Mouse (Mus musculus): Measurements from ENCODE around the gene Unc119b. TPM values are rescaled to one million over a fixed set of nuclear protein-coding genes. Genes with fewer than 3 reads are reported as not detected.
"Not testable (repeated sequence)": the region's sequence is repeated elsewhere in the genome, so short reads cannot be mapped to it uniquely, and the experiment has no call there.

Unc119b gene
- total RNA-seq, 2 experiments from 2014 or later, result 8.1 to 16.4 TPM

DNA sequence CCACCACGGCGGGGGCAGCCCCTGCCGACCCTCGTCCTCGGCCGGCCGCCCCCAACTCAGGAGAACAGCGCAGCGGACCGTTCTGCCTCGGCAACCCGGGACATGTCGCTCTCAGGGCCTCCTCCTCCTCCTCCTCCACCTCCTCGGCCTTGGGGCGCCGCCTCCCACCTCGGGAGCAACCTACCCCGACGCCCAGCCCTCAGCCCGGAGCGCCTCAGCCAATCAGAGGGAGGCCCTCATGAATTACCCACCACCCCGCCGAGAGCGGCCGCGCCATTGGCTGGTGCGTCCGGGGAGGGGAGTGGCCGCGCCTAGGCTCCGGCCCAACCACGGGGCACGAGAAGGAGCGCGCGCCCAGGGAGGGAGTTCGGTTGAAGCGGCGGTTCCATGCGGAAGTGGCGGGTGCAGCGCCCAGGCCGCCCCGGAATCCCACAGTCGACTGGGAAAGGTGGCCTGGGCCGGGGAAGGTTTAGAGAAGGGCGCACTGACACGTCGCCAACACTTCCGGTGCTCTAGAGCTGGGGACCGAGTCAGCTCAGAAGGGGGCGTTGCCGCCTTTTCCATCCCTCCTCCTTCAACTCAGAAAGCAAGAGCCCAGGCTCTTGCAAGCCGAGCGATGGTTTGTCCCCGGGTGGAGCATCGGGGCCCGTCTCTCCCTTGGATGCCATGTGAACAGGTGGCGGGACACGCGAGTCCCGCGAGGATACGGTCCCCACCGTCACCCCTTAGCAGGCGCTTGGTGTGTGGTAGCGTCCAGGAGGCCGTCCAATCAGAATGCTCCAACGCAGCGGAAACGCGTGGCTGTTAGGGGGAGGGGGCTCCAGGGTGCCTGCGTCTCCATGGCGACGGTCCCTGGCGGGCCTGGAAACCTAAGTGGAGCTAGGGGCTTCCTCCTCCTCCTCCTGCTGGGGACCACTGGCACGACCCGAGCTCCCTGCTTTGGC, 23.5 kb upstream of the Unc119b start, which contains the start of gene Mlec:
Gene Mlec (minus strand): TSS at position 140 of the 944 bp plus-strand sequence.
- peak; percentile 79 for ATAC-seq (replicated peaks; ENCODE audit: poor library complexity, severe bottlenecking)

DNA sequence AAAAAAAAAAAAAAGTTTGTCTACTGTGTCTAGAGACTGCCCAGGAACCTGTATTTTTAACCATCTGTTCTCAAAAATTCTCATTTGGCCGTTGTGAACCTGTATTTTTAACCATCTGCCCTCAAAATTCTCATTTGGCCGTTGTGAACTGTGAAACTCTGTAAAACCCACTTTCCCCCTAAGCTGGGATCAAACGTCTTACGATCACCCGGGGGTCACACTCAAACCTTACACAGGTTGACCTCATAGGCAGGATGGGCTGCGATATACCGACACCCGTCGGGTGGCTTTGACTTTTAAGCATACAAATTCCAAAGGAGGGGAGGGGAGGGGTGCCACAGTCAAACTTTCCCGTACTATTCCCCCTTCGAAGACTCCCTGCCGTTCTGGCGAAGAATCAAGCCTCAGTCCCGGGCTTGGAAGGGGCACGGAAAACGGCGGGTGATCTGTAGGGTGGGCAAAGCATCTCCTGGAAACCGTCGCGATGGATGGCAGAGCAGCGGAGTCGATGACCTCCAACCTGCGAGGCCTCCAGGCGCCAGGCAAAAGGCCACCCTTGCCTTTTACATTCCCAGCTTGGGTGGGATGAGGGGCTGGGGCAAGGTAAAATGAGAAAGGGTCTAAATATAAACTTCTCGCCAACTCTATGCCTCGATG, 22.3 kb upstream of the Unc119b start:
- ATAC-seq (replicated peaks; ENCODE audit: poor library complexity, severe bottlenecking), result no peak

DNA sequence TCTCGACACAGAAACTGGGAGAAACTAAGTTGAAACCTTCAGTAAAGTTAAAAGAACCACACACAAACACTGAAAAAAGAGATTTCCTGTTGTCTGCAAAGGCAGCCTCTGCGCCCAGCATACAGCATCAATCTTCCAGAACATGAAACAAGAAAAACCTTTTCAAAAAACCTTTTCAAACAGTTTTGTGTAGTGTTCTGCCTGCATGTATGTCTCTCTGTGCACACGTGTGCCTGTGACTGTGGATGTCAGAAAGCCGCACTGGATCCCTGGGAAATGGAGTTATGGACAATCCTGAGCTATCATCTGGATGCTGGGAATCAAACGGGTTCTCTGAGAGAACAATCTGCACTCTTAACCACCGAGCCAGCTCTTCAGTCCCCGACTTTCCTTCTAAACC, 21.6 kb upstream of the Unc119b start:
- no peak for ATAC-seq (replicated peaks; ENCODE audit: poor library complexity, severe bottlenecking)

DNA sequence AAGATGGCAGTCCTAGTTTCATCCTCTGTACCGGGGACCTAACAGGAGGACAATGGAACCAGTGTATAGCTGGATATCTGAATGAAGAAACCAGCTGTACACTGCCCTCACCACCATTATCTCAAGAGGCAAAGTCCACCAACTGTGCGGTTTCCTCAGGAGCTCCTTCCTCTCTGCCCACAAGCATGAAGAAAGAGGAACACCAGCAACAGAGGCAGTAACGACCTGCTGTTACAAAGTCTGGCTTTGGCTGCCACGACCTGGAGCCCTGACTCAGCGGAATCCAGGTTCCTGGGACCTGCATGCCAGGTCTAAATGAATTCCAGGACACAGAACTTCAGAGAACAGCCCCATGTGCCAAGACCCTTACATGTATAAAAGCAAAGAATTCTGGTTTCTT, 21.1 kb upstream of the Unc119b start:
- peak; percentile 57 for ATAC-seq (replicated peaks; ENCODE audit: poor library complexity, severe bottlenecking)

DNA sequence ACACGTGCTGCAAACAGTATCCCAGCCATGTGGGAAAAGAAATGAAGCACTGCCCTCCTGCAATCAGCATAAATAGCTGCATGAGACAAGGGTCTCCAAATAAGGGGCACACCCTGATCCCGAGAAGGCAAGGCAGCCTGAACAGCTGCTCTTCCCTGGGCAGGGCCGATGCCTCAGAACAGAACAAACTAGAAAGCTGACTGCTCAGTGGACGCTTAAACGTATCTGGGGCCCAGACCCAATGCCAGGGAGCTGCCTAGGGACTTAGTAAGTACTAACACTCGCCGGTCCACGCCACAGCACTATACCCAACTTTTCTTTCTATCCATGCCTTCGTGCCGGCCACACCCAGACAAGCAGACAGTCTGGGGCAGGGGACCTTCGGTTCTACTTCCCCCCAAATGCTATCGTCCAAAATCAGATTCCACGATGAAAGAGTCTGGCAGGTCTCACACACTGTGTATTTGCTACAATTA, 20.4 kb upstream of the Unc119b start:
- no peak for ATAC-seq (replicated peaks; ENCODE audit: poor library complexity, severe bottlenecking)

DNA sequence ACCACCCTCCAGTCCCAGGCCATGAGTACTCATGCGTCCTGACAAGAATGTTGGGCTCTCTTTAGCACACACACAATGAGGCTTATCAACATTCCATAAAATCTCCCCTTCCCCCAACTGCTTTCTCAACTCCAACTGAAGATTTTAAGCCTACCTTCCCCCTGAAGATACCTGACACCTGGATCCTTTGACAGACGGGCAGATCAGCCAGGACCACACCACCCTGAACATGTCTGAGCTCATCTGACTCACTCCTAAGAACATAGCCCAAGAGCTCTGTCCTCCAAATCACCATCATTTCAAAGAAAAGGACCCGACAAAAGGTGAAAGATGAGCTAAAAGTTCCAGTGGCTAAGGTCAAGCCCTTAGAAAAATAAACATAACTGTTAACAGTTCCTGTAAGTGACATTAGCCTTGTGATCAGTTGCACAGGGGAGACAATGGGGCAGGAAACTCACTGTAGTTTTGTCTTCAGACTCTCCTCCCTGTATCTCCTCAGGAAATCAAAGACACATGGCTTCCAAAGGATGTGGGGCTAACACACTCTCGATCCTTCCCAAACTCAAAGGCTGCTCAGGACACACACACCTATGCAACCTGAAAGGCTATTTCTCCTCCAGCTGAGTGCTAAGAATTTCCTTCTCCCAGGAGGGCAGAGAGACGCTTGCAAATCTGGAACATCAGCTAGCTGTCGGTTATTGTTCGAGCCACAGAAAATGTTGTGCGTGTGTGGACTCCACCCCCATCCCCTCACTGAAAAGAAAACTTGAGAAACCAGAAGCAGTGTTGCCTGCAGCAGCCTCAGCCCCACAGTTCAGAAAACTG, 17.6 kb upstream of the Unc119b start:
- ATAC-seq (replicated peaks; ENCODE audit: poor library complexity, severe bottlenecking), result no peak

DNA sequence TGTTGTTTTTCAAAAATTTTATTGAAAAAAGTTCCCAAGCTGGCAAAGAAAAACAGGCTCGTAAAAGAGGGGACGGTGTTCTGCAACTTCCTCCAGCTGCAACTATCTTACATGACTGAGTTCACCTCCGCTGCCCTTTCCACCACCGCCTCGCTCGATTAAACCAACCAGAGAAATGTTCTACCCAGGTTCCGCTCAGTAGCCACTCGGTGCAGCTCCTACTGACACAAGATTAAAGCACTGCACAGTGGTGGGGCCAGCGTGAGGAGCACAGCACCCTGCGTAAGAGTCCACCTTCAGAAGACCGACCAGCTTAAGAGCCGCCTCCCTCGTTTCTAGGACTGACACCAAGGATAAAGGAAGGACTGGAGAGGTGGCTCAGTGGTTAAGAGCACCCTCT, 16.7 kb upstream of the Unc119b start:
- ATAC-seq (replicated peaks; ENCODE audit: poor library complexity, severe bottlenecking), result no peak

DNA sequence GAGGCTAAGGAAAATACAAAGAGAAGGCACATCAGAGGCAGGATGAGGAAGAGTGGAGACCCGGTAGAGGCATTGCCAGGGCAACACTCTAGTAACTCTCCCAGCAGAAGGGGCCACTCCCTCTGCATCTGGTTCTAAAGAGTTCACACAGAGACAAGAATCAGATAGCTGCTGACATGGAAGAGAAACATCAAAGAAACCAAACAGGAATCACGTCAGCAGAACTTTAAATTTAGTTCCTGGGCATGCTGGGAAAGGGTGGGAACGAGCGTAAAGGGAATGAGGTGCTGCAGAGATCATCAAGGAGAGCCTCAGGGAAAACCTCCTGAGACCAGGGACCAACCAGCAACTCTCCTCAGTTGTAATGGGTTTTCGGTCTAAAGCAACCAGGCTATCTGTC, 16.2 kb upstream of the Unc119b start:
- ATAC-seq (replicated peaks; ENCODE audit: poor library complexity, severe bottlenecking), result no peak

DNA sequence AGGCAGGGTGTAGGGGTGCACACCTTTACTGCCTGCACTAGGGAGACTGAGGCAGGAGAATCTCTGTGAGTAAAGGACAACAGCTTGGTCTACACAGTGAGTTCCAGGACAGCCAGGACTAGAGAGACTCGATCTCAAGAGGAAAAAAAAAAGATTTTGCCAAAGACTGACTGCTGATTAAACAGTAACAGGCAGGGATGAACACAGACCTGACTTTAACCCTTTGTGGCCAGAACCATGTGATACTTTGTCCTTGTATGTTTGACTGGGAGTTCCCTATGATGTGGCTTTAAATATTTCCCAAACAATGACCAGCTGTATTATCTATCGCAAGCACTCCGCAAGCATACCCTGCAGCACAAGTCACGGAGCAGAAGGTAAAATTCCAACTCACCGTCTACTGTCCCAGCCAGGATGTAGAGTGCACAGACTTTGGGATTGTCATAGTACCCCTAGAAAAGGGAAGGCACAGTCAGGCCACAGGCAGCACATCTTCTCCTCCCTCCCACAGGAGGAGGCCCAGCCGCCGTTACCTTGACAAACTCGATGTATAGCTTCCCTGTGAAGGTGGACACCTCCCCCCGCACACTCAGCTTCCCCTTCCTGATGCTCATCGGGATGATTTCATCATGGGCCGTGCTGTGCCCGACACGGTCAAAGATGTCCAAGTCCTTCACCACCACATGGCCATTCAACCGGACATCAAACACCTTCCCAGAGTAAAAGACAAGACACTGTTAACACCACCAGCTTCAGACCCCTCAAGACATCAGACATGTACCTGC, 15.1 kb upstream of the Unc119b start:
- ATAC-seq (replicated peaks; ENCODE audit: poor library complexity, severe bottlenecking), result peak; percentile 37; the same call in 1 of the 2 replicates

DNA sequence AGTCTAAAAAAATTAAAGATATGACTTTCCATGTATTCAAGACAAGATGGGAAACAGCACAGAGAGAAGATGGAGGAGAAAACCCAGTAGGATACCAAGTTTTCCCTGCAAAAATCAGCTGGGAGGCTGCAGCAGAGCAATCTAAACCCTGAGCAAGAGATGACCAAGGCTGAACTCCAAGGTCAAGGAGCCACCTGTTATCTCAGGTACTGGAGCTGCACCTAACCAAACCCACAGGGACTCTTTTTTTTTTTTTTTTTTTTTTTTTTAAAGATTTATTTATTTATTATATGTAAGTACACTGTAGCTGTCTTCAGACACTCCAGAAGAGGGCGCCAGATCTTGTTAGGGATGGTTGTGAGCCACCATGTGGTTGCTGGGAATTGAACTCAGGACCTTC, 14.1 kb upstream of the Unc119b start:
- ATAC-seq (replicated peaks; ENCODE audit: poor library complexity, severe bottlenecking), result not testable (repeated sequence)

DNA sequence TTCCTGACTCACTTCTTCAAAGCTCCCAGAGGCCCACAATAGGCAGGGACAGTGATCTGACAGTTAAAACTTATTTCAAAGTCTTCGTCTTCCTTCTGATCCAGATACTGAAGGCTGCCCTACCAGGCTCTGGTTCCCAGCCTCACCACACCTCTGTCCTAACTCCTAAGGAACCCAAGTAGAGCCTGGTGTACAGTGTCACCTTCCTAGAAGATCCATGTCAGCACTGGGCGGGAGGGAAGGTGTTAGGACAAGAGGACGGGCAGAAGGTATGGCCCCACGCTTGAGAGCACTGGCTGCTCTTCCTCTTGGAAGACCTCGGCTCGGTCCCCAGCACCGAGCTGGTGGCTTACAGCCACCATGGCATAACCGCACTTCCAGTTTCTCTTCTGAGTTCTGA, 13.6 kb upstream of the Unc119b start:
- no peak for ATAC-seq (replicated peaks; ENCODE audit: poor library complexity, severe bottlenecking)

DNA sequence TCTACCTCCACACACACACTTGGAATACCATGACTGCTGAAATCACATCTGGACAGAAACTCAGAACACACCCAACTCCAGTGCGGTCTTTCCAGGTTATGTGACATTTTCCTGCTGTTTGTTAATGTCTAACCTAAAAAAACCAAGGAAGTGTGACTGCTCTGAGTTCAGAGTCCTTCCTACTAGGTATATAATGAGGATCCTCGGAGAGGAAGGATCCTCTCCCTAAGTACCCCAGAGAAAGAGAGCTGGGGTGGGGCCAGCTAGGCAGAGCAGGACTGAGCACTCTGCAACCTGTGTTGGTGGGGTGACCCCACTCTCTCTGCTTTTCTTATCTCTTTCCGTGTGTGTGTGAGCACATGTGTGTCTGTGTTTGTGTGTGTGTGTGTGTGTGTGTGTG, 12.6 kb upstream of the Unc119b start:
- ATAC-seq (replicated peaks; ENCODE audit: poor library complexity, severe bottlenecking), result no peak

DNA sequence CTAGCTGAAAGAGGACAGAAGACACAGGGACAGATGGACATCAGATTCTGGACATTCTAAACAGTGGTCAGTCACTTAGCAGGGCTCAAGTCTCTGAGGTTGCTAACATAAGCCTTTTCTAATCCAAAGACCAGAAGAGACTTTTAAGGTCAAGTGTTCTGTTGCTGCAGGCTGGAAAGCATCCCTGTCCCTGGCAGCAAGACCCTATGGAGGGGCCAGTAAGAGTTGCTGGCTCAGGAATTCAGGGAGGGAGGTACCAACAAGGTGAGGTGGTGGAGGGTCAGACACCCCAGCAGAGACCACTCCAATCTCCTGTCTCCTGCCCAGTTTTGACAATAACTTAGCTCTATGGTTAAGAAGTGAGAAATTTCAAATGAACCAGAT, 12.0 kb upstream of the Unc119b start:
- ATAC-seq (replicated peaks; ENCODE audit: poor library complexity, severe bottlenecking), result no peak

DNA sequence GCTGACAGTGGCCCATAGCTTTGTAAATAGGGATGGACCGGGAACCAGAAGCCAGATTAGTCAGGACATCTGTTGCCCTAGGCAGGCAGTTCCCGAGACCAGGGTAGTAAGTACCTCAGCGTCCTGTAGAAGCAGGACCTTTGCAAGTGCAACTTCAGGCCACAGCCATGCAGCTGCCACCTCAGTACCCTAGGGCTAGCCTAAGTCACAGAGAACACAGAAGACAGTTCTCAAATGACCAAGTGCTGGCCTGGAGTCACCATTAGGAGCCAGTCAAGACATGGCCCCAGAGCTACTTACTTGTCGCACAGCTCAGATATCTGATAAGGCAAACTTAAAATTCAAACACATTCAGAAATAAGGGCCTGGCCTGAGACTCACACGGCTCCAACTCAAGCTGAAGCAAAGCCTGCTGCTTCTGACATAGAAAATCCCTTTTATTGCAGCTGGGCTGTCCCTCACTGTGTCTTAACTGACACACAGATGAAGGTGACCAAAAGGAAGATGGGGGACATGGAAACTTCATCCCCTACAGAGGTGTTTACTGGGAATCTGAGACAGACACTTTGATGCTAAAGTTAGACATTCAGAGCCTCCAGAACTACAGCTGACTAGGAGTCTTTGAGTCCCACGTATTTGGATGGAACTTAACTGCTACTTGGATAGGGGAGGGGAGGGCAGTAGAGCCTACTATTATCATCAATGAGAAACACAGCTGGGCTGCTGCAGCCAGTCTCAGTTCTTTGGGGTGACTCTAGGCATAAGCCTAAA, 11.4 kb upstream of the Unc119b start:
- no peak for ATAC-seq (replicated peaks; ENCODE audit: poor library complexity, severe bottlenecking)

DNA sequence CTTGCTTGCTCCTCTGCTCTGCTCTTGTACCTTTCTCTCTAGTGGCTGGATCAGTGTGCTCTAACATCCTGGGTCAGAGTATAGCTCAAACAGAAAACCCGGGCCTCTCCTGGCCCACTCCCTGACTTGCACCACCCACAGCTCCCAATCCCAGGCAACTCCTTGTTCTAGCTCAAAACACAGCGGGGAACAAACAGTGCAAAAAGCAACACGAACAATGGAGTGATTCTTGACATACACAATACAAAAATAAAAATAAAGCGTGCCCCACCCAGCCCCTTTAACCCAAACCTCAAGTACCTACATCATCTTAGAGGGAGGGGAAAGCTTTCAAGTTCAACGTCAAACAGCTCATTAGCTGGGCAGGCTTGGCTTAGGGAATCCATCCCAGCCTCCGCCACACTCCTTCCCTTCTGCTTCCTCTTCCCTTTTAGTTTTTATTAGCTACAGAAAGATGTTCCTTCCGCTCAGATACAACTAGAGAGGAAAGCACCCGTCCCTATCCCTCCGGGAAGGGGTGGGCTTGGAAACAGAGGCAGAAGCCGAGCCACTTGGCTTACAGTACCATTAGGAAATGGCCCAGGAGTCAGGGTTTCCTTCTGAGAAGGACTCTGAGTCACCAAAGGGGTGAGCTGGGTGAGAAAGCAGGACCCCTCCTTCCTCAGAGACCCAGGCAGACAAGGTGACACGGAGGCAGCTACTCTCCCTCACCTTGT, 10.6 kb upstream of the Unc119b start:
- no peak for ATAC-seq (replicated peaks; ENCODE audit: poor library complexity, severe bottlenecking)

DNA sequence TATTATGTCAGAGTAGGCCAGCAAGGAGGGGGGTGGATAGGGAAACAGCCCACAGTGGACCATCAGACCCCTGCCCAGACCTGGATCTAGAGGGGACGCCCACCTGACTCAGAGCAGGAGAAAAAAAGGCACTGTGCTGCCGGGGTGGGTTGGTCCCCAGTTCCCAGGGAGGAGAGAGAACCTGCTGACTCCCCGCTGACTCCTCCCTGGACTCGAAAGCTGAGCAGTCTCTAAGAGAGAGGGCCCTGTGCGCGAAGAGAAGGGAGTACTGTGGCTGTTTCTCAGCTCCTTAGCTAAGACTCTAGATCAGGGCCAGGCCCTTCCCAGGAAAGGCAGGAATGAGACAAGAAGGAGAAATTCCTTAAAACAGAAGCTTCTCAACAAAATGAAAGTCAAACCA, 9.7 kb upstream of the Unc119b start:
- no peak for ATAC-seq (replicated peaks; ENCODE audit: poor library complexity, severe bottlenecking)

DNA sequence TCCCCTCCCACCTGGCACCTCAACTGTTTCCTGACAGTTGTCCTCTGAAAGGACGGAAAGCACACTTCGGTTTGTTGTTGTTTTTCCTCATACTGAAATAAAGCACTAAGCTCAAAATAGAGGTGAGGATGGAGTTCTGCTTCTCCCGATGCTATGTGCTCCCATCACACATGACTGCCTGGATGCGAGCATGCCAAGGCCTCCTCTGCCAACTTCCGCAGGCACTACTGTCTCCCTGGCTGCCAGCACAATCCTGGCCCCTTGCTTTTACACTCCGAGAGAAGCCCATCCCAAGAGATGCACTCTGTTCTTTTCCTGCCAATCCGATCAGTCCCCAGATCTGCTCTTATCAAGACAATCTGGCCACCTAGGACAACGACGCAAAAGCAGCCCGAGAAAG, 8.8 kb upstream of the Unc119b start:
- no peak for ATAC-seq (replicated peaks; ENCODE audit: poor library complexity, severe bottlenecking)

DNA sequence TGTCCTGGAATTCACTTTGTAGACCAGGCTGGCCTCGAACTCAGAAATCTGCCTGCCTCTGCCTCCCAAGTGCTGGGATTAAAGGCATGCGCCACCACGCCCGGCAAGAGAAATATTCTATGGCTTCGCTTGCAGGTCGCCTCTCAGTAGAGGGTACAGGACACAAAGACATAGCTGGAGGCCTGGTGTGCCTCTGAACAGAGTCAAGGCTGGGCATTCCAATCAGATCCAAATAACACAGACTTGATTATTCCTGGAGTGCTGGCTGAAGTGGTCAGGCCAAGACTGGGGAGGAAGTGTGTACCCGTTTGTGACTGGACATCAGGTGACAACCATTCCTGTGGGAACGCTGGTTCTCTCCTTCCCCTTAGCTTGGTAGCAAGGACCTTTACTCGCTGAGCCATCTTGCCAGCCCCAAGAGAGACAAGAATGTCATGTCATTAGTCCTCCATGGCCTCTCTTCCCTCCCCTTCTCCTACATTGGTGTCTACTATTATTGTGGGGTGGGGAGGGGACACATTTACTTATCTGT, 7.5 kb upstream of the Unc119b start:
- ATAC-seq (replicated peaks; ENCODE audit: poor library complexity, severe bottlenecking), result no peak

Measured in granulocyte monocyte progenitor cell, adult 5-6 weeks (primary cell).